Mouse (Mus musculus): Measurements from ENCODE around the gene Gm3238.
"Not testable (repeated sequence)": the region's sequence is repeated elsewhere in the genome, so short reads cannot be mapped to it uniquely, and the experiment has no call there.

Gene Gm3238

GRCm38 (mm10) chr10:77771225-77771624 lies at the start of gene Gm3238:
Gene Gm3238, minus strand, starts transcription at chr10:77771325.
- DNase-seq (ENCODE audit: low spot score), result not testable (repeated sequence)

DNA sequence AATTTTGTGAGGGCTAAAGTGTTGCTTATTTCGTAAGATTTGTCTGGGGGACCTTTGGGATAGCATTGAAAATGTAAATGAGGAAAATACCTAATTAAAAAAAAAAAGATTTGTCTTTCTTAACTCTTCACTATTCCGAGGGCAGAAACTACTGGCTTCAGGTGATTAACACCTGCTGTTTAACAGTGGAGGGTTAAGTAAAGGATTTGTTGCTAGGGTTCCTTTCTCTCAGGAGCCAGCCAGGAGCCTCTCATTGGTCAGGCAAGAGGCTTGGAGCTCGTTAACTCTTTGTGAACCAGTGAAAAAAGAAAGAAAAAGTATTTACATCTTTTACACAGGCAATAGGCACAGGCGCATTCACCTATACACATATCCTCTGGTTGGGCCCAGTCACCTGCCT lies 48.1 kb upstream of the Gm3238 start:
- no peak for DNase-seq (ENCODE audit: low spot score)

DNA sequence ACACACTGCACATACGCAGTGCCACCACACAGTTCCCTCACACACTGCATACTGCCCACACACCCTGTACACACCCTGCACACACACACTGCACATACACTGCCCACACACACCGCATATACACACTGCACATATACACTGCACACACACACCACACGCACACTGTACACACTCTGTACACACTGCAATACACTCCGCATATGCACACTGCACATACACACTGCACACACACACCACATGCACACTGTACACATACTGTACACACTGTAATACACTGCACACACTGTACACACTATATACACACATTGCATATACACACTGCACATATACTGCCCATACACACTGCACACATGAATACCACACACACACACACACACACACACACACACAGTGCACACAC lies 47.4 kb upstream of the Gm3238 start:
- DNase-seq (ENCODE audit: low spot score), result no peak

- peak; percentile 2 for DNase-seq (ENCODE audit: low spot score)
Measured at GRCm38 (mm10) chr10:77815514-77815913, 44.4 kb upstream of the Gm3238 start.

- no peak for DNase-seq (ENCODE audit: low spot score)
Measured at GRCm38 (mm10) chr10:77814382-77814781, 43.3 kb upstream of the Gm3238 start, which contains the start of gene Gm2696. Gene Gm2696, plus strand, starts transcription at chr10:77814682.

GRCm38 (mm10) chr10:77811743-77812142 lies 40.6 kb upstream of the Gm3238 start, which contains the start of gene Gm9507:
Gene Gm9507, minus strand, starts transcription at chr10:77811843.
- DNase-seq (ENCODE audit: low spot score), result no peak

GRCm38 (mm10) chr10:77804095-77804494 lies 33.0 kb upstream of the Gm3238 start:
- no peak for DNase-seq (ENCODE audit: low spot score)

DNA sequence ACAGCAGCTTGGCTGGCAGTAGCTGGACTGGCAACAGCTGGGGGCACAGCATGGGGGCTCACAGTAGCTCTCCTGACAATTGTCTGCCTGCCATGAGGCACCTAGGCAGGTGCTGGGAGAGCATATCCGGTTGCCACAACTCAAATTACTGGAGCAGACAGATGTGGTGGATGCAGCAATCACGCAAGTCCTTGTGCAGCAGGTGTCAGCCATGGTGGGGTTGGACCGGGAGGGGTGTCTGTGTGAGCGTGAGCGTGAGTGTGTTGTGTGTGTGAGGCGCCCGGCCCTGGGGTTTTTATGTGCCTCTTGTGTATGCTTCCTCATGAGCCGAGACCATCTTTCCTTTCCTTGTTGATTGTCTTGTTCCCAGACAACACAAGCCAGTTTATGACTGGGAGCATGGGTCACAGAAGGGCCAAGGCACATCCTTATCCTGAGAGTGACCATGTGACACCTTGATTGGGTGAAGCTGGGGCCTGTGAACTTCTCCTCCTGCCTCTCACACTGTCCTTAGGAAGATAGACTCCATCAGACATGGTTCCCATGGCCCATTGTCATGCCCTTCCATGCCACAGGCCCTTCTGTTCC lies 27.9 kb upstream of the Gm3238 start, which contains the start of gene Gm19668:
TSS of gene Gm19668 (minus strand) at position 213 of the 588 bp plus-strand sequence.
- DNase-seq (ENCODE audit: low spot score), result no peak

- not testable (repeated sequence) for DNase-seq (ENCODE audit: low spot score)
Measured at GRCm38 (mm10) chr10:77798164-77798920, 27.2 kb upstream of the Gm3238 start.

GRCm38 (mm10) chr10:77797677-77798076 lies 26.6 kb upstream of the Gm3238 start:
- DNase-seq (ENCODE audit: low spot score), result no peak

GRCm38 (mm10) chr10:77794976-77795375 lies 23.9 kb upstream of the Gm3238 start, which contains the start of gene Gm9639:
Gene Gm9639, minus strand, starts transcription at chr10:77795076.
- DNase-seq (ENCODE audit: low spot score), result no peak

GRCm38 (mm10) chr10:77788621-77789020 lies 17.5 kb upstream of the Gm3238 start:
- DNase-seq (ENCODE audit: low spot score), result no peak

DNA sequence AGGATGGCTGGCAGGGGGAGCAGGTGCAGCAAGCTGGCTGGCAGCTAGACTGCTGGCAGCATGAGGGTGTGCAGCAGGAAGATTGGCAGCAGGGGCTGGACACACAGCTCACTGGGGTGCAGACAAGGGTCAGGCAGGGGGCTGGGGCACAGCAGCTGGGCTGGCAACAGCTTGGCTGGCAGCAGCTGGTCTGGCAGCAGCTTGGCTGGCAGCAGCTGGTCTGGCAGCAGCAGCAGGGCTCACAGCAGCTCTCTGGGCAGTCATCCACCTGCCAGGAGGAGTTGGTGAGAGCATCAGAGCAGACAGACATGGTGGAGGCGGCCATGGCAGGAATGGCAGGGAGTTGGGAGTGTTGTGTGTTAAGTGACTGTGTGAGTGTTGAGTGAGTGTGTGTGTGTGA lies 16.8 kb upstream of the Gm3238 start, which contains the start of gene Gm7137:
TSS of gene Gm7137 (minus strand) at position 325 of the 400 bp plus-strand sequence.
- DNase-seq (ENCODE audit: low spot score), result not testable (repeated sequence)

DNA sequence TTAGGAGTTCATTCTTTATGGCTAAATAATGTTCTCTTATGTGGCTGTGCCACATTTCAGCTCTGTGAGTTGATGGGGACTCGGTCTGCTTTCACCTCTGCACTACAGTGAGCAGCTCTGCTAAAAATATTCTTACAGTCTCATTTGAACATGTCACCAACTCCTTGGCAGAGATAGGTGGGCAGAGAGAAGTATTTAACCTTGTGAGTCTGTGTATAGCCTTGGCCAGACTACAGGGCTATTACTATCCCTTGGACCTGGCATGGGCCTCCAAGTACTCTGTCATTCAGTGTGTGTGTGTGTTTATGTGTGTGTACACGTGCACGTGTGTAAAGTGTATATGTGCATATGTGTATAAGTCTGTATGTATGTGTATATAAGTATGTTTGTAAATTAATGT lies 12.3 kb upstream of the Gm3238 start:
- not testable (repeated sequence) for DNase-seq (ENCODE audit: low spot score)

DNA sequence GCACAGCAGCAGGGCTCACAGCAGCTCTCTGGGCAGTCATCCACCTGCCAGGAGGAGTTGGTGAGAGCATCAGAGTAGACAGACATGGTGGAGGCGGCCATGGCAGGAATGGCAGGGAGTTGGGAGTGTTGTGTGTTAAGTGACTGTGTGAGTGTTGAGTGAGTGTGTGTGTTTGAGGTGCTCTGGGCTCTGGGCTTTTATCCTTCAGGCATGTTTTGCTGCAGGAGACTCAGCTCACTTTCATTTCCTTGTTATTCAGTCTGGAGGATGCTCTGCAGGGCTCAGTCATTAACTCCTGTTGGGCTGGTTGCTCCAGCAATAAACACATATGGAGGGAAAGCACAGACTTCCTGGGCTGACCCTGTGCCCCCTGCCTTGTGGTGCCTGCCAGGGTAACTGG lies 11.3 kb upstream of the Gm3238 start, which contains the start of gene Gm3250:
TSS of gene Gm3250 (minus strand) at position 101 of the 400 bp plus-strand sequence.
- DNase-seq (ENCODE audit: low spot score), result not testable (repeated sequence)

DNA sequence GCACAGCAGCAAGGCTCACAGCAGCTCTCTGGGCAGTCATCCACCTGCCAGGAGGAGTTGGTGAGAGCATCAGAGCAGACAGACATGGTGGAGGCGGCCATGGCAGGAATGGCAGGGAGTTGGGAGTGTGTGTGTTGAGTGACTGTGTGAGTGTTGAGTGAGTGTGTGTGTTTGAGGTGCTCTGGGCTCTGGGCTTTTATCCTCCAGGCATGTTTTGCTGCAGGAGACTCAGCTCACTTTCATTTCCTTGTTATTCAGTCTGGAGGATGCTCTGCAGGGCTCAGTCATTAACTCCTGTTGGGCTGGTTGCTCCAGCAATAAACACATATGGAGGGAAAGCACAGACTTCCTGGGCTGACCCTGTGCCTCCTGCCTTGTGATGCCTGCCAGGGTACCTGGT lies 5.7 kb upstream of the Gm3238 start, which contains the start of gene Gm7138:
TSS of gene Gm7138 (minus strand) at position 101 of the 400 bp plus-strand sequence.
- not testable (repeated sequence) for DNase-seq (ENCODE audit: low spot score)

GRCm38 (mm10) chr10:77772142-77772541 lies 1.0 kb upstream of the Gm3238 start:
- DNase-seq (ENCODE audit: low spot score), result not testable (repeated sequence)

GRCm38 (mm10) chr10:77769727-77770126 lies 1.4 kb downstream of the Gm3238 start:
- no peak for DNase-seq (ENCODE audit: low spot score)

DNA sequence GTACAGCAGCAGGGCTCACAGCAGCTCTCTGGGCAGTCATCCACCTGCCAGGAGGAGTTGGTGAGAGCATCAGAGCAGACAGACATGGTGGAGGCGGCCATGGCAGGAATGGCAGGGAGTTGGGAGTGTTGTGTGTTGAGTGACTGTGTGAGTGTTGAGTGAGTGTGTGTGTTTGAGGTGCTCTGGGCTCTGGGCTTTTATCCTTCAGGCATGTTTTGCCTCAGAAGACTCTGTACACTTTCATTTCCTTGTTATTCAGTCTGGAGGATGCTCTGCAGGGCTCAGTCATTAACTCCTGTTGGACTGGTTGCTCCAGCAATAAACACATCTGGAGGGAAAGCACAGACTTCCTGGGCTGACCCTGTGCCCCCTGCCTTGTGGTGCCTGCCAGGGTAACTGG lies 11.5 kb downstream of the Gm3238 start, which contains the start of gene Gm3233:
TSS of gene Gm3233 (minus strand) at position 101 of the 400 bp plus-strand sequence.
- not testable (repeated sequence) for DNase-seq (ENCODE audit: low spot score)

DNA sequence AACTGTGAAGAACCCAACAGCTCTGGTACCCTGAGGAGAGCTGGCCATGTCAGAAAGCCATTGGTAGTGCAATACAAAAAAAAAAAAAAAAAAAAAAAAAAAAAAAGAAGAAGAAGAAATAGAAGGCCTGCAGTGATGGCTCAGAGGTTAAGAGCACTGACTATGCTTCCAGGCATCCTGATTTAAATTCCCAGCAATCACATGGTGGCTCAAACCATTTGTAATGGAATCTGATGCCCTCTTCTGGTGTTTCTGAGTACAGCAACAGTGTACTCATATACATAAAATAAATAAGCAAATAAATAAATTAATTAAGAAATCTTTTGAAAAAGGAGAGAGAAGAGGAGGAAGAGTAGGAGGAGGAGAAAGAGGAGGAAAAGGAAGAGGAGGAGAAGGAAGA lies 17.7 kb downstream of the Gm3238 start:
- no peak for DNase-seq (ENCODE audit: low spot score)

GRCm38 (mm10) chr10:77752312-77752711 lies 18.8 kb downstream of the Gm3238 start:
- DNase-seq (ENCODE audit: low spot score), result not testable (repeated sequence)

DNA sequence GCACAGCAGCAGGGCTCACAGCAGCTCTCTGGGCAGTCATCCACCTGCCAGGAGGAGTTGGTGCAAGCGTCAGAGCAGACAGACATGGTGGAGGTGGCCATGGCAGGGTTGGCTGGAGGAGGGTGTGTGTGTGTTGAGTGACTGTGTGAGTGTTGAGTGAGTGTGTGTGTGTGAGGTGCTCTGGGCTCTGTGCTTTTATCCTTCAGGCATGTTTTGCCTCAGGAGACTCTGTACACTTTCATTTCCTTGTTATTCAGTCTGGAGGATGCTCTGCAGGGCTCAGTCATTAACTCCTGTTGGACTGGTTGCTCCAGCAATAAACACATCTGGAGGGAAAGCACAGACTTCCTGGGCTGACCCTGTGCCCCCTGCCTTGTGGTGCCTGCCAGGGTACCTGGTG lies 19.9 kb downstream of the Gm3238 start, which contains the start of gene Gm9736:
TSS of gene Gm9736 (minus strand) at position 101 of the 400 bp plus-strand sequence.
- DNase-seq (ENCODE audit: low spot score), result not testable (repeated sequence)

GRCm38 (mm10) chr10:77750686-77751085 lies 20.4 kb downstream of the Gm3238 start:
- DNase-seq (ENCODE audit: low spot score), result not testable (repeated sequence)

All from c-Kit-positive CD71-positive TER-119-positive erythroid progenitor cells, embryonic 14.5 days (primary cell).